Mouse (Mus musculus): ENCODE results near the gene Scn4a. TPM values are rescaled to one million over a fixed set of nuclear protein-coding genes. Genes with fewer than 3 reads are reported as not detected.
"Not testable (repeated sequence)": the region's sequence is repeated elsewhere in the genome, so short reads cannot be mapped to it uniquely, and the experiment has no call there.

The Scn4a gene
- total RNA-seq, 1 experiment from 2014 or later = 0.38 TPM

DNA sequence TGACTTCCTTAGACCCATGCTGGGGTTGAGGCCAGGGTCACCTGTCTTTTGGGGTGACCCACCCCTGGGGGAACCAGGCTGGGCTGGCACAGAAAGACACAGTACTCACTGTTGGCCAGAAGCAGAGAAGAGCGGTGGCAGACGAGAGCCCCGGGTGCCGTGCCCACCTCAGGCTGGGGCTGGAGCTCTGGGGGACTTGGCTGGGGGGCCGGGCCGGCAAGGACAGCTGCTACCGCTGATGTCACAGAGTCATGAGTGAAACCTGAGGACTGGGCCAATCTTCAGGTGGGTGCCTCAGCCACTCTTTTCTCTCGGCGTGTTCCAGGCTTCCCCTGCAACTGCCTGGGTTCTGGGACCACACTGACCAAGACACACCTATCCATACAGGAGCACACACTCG is 12.3 kb upstream of the Scn4a start, which contains the start of gene Prr29:
Prr29 (plus strand) TSS at position 107 of the 400 bp plus-strand sequence.
- ATAC-seq (replicated peaks; ENCODE audit: insufficient number of reproducible peaks, low FRiP score, low TSS enrichment, poor library complexity, severe bottlenecking) = no peak

DNA sequence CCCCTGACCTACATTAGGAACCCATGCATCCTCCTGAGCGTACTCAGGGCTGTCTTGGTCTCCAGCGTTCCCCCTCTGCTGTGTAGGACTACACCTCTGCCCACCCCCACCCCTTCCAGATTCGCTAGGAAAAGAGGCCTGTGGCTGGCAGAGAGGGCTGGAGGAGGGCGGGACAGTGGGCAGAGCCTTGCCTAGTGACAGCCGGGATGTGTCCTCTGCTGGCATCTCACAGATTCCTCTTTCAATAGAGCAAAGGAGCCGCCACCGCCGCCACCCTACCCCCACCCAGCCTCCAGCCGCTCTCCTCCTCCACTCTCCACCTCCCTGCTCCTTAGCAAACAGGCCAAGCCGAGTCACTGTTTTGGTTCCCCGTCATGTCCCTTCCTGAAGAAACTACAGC is 11.6 kb upstream of the Scn4a start:
- ATAC-seq (replicated peaks; ENCODE audit: insufficient number of reproducible peaks, low FRiP score, low TSS enrichment, poor library complexity, severe bottlenecking) = no peak

DNA sequence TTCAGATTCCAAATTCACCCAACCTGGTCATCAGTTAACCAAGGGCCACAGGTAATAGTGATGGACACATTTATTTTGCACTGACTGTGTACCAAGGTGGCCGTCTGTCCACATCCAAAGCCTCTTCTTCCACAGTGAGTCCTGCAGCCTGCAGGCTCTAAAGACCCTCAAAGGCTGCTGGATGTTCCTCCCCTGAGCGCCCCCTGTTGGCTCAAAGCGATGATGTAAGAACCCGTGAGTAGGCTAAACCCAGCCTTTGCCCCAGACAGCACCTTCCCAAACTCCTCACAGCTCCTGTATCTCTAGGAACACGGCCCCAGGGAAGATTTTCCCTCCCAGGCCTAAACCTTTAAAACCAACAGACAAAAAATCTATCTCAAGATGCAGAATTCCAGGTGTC is 6.3 kb upstream of the Scn4a start:
- ATAC-seq (replicated peaks; ENCODE audit: insufficient number of reproducible peaks, low FRiP score, low TSS enrichment, poor library complexity, severe bottlenecking) = no peak

DNA sequence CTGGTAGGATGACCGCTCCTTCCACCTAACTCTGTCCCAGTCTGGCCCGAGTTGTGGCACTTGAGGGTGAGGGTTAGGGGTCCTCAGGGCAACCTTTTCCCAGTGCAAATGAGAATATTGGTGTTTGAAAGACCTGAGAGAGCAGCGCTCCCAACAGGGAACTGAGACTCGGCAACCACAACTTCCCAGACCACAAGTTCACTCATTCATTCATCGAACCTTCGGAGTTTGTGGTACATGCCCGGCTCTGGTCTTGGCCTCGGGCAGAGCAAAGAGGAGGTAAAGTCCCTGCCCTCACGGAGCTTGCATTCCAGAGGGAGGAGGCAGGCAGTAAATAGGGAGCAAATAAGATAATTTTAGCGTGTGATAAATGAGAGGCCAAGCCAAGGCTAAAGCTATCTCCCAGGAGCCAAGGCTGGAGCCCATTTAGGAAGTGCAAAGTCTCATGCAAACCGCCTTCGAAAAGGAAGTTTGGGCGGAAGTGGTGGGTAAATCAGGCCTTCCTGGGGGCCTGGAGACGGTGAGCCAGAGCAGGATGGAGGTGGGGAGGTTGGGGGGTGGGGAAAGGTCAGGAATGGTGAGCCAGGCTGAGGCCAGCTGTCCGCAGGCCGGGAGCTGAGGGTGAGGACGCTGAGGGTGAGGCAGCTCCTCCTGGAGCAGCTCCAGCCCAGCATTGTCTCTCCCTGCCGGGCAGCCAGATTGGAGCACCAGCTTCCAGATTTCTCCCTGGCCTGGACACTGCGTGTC is 2.5 kb upstream of the Scn4a start:
- ATAC-seq (replicated peaks; ENCODE audit: insufficient number of reproducible peaks, low FRiP score, low TSS enrichment, poor library complexity, severe bottlenecking) = no peak; the same call in 1 of the 2 replicates

DNA sequence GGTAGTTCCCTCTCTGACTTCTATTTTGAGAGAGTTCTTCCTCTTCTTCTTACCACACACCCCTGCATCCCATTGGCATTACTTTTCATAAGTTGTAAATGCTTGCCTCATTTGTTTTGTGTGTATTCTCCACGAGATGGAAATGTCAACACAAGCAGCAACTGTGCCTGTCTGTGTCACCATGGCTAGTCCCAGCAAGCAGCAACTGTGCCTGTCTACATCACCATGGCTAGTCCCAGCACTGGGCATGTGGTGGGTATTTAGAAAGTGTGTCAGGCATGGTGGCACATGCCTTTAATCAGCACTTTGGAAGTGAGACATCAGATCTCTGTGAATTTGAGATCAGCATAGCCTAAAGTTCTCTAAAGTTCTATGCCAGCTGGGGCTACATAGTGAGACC is 1.1 kb upstream of the Scn4a start:
- no peak for ATAC-seq (replicated peaks; ENCODE audit: insufficient number of reproducible peaks, low FRiP score, low TSS enrichment, poor library complexity, severe bottlenecking)

DNA sequence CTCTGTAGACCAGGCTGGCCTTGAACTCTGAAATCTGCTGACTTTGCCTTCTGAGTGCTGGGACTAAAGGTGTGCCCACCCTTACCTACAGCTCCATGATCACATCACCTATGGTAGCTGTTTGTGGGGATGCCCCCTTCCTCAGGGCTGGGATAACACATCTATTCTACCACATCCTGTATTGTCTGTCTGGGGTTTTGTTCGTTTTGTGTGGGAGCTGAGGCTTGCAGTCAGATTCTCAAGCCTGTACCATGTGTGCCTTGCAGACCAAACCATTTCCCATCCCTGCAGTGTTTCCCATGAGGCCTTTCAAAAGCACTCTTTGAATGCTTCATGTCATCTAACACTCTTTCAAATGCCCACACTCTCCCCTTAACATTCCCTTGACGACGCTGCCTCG is 1.1 kb downstream of the Scn4a start:
- ATAC-seq (replicated peaks; ENCODE audit: insufficient number of reproducible peaks, low FRiP score, low TSS enrichment, poor library complexity, severe bottlenecking) = no peak

DNA sequence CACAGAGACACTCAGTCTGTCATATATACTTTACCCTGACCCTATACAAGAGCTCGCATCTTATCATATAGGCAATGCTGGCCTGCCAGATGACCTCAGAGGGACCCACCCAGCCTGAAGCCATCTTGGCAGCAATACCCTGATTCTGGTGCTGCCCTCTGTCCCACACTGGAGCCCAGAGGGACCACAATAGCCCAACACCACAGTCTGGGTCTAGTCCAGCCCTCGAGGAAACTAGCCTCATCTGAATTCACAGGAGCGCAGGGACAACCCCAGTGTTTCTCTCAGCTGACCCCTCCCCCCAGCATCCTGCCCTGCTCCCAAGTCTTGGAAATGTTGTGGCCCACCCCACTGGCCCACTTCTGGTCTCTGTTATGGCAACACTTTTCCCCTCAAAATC is 1.8 kb downstream of the Scn4a start:
- ATAC-seq (replicated peaks; ENCODE audit: insufficient number of reproducible peaks, low FRiP score, low TSS enrichment, poor library complexity, severe bottlenecking) = no peak

DNA sequence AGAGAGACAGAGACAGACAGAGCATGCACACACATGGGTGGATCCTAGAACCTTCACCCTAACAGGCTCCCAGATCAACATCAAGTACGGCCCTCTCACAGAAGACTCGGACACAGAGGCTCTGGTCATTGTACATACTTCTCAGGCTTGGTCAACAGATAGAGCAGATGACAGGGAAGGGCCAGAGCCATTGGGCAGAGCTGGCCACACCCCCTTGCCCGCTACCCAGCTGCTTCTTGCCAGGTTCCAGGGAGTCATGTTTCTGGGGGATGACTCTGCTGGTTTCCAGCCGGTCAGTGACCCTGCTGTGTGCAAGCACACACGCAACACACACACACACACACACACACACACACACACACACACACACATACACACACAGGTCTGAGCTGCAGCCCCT is 2.2 kb downstream of the Scn4a start:
- ATAC-seq (replicated peaks; ENCODE audit: insufficient number of reproducible peaks, low FRiP score, low TSS enrichment, poor library complexity, severe bottlenecking) = no peak

DNA sequence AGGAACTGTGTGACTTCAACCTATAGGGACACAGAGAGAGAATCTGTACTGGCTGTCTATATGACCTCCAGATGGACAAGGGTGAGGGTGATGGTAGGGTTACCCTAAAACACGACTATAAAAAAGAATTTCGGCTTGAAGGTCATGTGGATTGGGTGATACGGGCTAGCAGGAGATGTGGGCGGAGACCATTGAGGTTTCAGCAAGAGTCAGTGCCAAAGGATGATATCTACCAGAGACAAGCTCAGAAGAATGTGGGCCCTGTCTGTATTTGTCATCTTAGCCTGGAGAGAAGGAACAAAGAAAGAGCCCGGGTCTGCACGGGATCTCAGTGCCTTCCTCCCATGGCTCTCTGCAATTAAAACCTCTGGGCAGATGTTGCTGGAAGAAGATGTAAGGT is 3.3 kb downstream of the Scn4a start:
- no peak for ATAC-seq (replicated peaks; ENCODE audit: insufficient number of reproducible peaks, low FRiP score, low TSS enrichment, poor library complexity, severe bottlenecking)

DNA sequence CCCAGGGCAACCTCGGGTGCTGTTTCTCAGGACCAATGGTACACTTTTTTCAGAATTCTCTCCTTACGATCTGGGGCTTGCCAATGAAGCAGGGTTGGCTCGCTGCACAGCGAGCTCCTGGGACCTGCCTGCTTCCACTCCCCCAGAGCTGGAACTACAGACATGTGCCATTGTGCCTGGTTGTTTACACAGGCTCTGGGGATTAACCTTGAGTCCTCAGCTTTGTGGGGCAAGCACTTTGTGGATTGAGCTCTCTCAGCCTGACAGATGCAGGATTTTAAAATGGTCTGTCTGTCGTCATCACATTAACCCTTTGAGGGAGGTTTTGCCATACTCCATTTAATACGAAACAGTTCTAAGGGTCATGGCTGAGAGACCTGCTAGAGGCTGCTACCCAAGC is 8.2 kb downstream of the Scn4a start:
- ATAC-seq (replicated peaks; ENCODE audit: insufficient number of reproducible peaks, low FRiP score, low TSS enrichment, poor library complexity, severe bottlenecking) = no peak

DNA sequence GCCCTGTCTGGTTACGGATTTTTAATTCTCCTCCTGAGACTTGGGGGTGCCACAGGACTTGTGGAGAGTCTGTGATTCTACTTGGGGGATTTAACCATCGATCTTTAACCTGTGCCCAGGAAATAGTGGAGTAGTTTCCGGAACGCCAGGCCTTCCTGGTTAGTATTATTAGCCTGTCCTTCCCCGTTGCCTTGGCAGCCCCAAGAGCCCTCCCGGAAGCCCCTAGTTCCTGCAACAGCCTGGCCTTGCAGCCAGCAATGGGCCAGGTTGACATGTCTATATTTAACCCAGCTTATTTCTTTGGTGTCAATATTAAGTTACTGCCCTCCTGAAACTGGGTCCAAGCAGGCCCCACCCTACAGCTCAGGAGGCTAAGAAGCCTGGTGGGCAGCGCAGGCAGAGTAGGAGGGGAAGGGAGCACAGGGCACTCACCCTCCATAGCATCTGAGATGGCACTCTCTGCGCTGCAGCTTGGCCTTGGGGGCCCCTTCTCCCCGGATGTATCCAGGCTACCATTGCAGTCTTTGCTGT is 12.0 kb downstream of the Scn4a start:
- ATAC-seq (replicated peaks; ENCODE audit: insufficient number of reproducible peaks, low FRiP score, low TSS enrichment, poor library complexity, severe bottlenecking) = no peak

DNA sequence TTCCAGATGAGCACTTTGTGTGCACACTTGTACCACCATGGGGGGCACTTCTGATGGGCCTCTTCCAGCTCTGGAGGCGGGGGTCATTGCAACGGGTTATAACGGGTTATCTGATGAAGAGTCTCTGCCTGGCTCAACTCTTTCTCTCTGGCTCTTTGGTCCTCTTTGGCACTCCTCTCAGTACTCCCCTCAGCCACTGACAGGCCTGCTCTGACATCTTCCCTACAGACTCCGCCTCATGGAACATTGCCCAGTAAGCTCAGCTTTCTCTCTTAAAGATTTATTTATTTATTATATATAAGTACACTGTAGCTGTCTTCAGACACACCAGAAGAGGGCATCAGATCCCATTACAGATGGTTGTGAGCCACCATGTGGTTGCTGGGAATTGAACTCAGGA is 13.8 kb downstream of the Scn4a start:
- not testable (repeated sequence) for ATAC-seq (replicated peaks; ENCODE audit: insufficient number of reproducible peaks, low FRiP score, low TSS enrichment, poor library complexity, severe bottlenecking)

DNA sequence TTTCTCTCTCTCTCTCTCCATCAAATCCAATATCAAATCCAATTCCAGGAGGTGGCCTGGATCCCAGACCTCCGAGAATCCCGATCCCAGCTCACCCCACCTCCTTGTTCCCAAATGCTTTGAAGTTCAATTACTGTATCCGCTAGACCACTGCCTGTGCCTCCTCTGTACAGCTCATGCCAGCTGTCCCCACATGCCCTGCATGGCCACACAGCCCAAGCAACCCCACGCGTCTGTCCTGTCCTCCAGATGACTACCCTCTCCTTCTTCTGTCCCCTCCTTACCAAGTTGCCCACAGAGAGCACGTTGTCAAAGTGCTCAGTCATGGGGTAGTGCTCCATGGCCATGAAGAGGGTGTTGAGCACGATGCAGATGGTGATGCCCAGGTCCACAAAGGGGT is 14.2 kb downstream of the Scn4a start:
- 0 out of 2 replicates have a peak, but pooled peaks have one; percentile 16 for ATAC-seq (replicated peaks; ENCODE audit: insufficient number of reproducible peaks, low FRiP score, low TSS enrichment, poor library complexity, severe bottlenecking)

DNA sequence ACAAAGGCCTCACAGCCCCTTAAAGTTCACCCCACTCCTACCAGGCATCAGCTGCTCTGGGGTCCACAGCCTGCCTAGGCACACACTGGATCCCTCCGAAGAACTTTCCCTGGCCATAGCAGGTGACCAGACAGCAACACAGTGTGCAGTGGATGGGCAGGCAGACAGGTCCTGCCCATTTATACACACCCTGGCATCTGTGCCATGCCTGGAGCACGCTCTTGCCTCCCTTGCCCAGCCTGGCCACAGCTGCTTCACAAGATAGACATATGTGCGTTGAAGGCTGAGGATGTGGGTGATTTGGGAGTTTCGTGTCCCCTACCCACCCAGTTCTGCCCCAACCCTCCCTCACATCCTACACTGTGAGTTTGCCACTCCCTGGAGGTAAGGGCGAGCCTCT is 15.1 kb downstream of the Scn4a start:
- ATAC-seq (replicated peaks; ENCODE audit: insufficient number of reproducible peaks, low FRiP score, low TSS enrichment, poor library complexity, severe bottlenecking) = no peak

DNA sequence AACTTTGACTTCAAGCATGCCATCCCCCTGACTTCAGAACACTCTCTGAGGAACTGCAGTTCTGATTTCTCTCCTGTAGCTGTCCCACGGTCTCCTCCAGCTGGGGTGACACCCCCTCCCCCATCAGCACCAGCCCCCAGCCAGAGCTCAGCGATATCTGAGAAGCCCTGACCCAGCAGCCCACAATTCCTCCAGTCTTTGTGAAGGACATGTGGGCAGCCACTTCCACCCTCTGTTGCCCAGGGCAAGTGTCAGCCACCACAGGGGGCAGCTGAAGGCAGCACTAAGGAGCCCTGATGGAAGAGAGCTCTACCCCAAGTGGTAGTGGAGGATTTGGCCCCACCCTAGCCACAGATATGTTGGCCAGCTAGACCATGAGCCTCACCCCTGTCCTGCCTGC is 19.0 kb downstream of the Scn4a start:
- no peak for ATAC-seq (replicated peaks; ENCODE audit: insufficient number of reproducible peaks, low FRiP score, low TSS enrichment, poor library complexity, severe bottlenecking)

DNA sequence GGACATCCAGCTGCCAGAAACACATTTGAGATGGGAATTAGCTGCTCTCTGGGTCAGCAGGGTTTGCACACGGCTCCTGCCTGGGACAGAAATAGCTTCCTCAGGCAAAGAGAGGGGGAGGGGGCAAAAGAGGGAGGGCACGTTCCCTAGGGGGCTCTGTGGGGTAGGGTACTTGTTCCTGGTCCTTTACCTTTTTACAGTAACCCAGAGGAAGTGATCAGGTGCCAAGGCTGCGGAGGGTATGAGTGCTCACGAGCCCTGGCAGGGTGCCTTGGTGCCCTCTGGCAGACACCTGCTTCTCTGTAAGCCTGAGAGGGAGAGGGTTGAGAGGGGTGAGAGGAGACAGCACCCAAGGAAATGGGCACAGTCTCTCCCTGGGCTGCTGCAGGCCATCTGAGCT is 20.6 kb downstream of the Scn4a start:
- no peak for ATAC-seq (replicated peaks; ENCODE audit: insufficient number of reproducible peaks, low FRiP score, low TSS enrichment, poor library complexity, severe bottlenecking)

DNA sequence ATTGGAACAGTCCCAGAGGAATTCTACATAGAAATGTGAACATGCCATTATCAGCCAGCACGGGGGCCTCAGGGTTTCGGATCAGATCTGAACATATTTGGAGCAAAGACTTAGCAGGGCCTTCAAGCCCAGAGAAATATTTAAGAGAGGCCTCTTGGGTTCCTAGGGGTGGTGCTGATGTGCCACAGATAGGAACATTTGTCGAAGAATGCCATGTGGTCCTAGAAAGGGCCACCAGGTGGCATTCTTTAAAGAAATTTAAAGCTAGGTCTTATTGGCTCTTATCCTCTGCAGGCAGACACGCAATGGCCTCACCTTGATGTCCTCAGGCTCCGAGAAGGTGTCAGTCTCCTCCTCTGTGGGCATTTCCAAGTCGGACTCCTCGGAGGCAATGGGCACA is 23.4 kb downstream of the Scn4a start:
- ATAC-seq (replicated peaks; ENCODE audit: insufficient number of reproducible peaks, low FRiP score, low TSS enrichment, poor library complexity, severe bottlenecking) = peak; percentile 62

DNA sequence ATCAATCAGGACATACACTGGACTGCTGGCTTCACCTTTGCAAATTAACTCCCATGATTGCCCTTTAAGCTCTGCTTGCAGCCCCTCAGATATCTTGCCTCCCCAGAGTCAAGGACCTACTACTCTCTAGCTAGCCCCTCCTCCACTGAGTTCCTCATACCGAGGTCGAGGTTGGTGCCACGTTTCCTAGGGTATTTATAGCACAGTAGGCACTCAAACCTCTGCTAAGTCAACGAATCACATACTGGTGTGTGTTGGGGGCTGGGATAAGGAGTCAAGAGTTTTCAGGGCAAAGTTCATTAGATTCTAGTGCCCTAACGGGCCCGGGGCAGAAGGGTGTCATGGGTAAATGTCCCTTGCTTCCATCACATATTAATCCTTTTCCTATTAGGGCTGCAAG is 24.0 kb downstream of the Scn4a start:
- ATAC-seq (replicated peaks; ENCODE audit: insufficient number of reproducible peaks, low FRiP score, low TSS enrichment, poor library complexity, severe bottlenecking) = no peak

DNA sequence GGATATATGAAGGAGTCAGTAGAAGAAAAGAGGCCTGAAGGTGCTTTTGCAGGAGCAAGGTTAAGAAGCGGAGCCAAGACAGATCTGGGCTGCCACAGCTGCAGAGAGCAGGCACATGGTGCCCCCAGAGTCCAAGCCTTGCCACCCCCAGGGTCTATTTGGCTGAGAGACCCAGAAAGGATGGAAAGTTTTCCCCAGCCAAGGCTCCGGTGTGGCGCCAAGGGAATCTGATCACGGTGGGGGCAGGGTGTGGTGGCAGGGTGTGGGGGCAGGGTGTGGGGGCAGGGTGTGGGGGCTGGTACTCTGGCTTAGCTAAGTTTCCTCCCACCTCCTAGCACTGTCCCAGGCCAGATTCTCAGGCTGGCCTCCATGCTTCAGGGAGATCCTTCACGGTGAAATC is 24.6 kb downstream of the Scn4a start:
- ATAC-seq (replicated peaks; ENCODE audit: insufficient number of reproducible peaks, low FRiP score, low TSS enrichment, poor library complexity, severe bottlenecking) = no peak

DNA sequence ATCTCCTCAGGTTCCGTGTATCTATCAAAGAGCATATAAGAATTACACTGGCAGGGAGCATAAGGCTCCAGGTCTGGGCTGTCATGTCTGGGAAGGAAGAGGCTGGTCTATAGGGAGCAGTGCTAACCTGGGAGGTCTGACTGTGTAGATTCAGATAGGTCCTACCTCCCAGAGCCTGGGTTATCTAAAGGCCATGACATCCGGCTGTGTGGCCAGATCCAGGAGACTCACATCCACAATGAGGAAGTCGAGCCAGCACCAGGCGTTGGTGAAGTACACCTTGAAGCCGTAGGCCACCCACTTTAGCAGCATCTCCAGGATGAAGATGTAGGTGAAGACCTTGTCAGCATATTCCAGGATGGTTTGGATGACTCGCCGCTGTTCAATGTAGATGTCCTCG is 26.6 kb downstream of the Scn4a start:
- no peak for ATAC-seq (replicated peaks; ENCODE audit: insufficient number of reproducible peaks, low FRiP score, low TSS enrichment, poor library complexity, severe bottlenecking)
